Mouse (Mus musculus): ENCODE data around the gene Krtap19-5. TPM values are rescaled to one million over a fixed set of nuclear protein-coding genes. Genes with fewer than 3 reads are reported as not detected.

The Krtap19-5 gene
- polyA plus RNA-seq (2014; fragmentation: Nextera tagmentation; extraction: Ambion mirVana) = not detected in 2 replicates

DNA sequence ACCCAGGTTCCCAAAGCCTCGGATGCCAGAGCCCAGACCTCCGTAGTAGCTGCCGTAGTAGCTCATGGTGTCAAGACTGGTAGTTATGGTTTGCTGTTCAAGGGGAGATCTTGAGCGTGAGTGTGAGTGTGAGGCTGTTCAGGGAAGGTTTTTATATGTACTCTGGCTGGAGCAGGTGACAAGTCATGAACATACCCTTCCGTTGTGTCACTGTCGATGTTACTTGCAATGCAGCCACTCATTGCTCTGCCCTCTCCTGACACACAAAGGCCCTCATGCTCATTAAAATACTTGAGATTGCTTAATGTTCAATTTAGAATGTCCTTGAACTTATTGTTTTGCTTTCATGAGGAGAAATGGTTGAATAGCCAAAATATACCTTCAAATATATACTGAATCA, at the start of gene Krtap19-5:
Gene Krtap19-5, minus strand, starts transcription at position 101 of the 400 bp plus-strand sequence.
- Histone ChIP-seq H3K9ac (no peak within 1 kb of the TSS), H3K9me3 (ENCODE audit: control insufficient read depth, low read length) (no peaks in the 10 kb centered on the region), H3K36me3 (replicated peaks; ENCODE audit: control insufficient read depth, insufficient read depth) (no peaks in the 10 kb centered on the region), H3K27me3 (ENCODE audit: control insufficient read depth, insufficient read depth, low read length) (no peaks in the 10 kb centered on the region), H3K4me2 (replicated peaks) (no peak within 1 kb of the TSS), H3K27ac (no peak within 1 kb of the TSS), H3K4me1 (replicated peaks; ENCODE audit: control insufficient read depth, insufficient read depth, low read length) (no peaks in the 10 kb centered on the region), H3K4me3 (replicated peaks; ENCODE audit: low read length) (no peak within 1 kb of the TSS)
- 96% methylated on average over 6 of the region's 6 CpGs for WGBS
- DNase-seq (ENCODE audit: low spot score) (no peak), ATAC-seq (ENCODE audit: low FRiP score) (no peak)

DNA sequence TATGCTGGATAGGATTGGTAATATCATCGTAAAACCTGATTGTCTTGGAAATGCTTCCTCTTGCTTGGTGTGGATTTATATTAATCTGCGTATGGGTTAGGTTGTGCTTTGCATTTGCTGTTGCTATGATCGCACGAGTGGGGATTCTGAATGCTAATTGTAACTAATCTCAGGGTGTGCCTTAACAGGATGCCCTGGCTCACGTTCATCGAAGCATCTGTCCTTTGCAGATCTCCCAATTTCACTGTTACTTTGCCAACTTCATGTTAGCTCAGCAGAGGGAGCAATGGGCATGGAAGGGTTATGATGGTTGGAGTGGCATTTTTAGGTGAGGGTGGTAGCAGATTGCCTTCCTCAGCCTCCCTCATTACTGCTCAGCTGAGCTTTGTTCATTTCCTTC, 44.8 kb upstream of the Krtap19-5 start:
- Histone ChIP-seq H3K4me2 (replicated peaks) (no peak overlapping the region), H3K27ac (no peak overlapping the region), H3K36me3 (replicated peaks; ENCODE audit: control insufficient read depth, insufficient read depth) (no peaks in the 10 kb centered on the region), H3K9me3 (ENCODE audit: control insufficient read depth, low read length) (no peaks in the 10 kb centered on the region), H3K9ac (no peak overlapping the region), H3K4me1 (replicated peaks; ENCODE audit: control insufficient read depth, insufficient read depth, low read length) (no peaks in the 10 kb centered on the region), H3K27me3 (ENCODE audit: control insufficient read depth, insufficient read depth, low read length) (no peaks in the 10 kb centered on the region), H3K4me3 (replicated peaks; ENCODE audit: low read length) (no peak overlapping the region)
- 81% methylated on average over 6 of the region's 6 CpGs for WGBS
- no peak for ATAC-seq (ENCODE audit: low FRiP score)
- DNase-seq (ENCODE audit: low spot score) = no peak

DNA sequence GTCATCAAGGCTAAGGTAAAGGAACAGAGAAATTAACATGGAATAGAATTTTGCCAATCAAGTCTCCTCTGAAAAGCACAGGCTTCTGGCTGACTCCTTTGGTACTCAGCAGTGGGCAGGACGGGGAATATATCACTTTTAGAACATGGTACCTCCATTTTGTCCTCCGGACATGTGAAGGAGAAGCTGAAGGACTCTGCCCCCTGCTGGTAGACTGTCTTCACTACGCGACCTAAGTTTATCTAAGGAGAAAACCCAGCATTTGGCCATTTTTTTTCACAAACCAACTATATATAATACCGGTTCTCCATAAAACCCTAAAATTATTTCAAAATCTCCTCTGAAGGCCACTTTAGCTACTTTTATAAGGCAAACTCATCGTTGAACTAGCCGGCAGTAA, 42.0 kb upstream of the Krtap19-5 start:
- H3K27me3 ChIP-seq (ENCODE audit: control insufficient read depth, insufficient read depth, low read length) = no peaks in the 10 kb centered on the region
- H3K9me3 ChIP-seq (ENCODE audit: control insufficient read depth, low read length) = no peaks in the 10 kb centered on the region
- H3K4me3 ChIP-seq (replicated peaks; ENCODE audit: low read length) = no peak overlapping the region
- no peak overlapping the region for H3K4me2 ChIP-seq (replicated peaks)
- ATAC-seq (ENCODE audit: low FRiP score) (no peak), DNase-seq (ENCODE audit: low spot score) (peak; percentile 28)
- H3K27ac ChIP-seq = no peak overlapping the region
- no peak overlapping the region for H3K9ac ChIP-seq
- 74% methylated on average over 7 of the region's 7 CpGs for WGBS
- no peaks in the 10 kb centered on the region for H3K36me3 ChIP-seq (replicated peaks; ENCODE audit: control insufficient read depth, insufficient read depth)
- no peaks in the 10 kb centered on the region for H3K4me1 ChIP-seq (replicated peaks; ENCODE audit: control insufficient read depth, insufficient read depth, low read length)

DNA sequence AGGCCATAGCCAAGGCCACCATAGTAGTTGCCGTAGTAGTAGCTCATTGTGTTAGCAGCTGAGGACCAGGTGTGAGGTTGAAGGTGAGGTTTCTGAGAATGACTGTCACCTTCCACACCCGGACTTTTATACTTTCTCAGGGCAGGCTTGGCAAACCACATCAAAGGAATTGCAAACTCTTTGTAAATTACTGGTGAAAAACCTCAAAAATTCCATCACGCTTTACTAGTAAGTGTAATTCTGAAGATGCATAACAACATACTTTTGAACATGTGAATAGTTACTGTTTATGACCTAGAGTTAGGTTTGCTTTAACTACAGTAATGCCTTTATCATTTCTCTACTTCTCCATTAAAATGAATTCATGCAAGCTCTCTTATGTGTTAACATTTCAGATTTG, 35.9 kb upstream of the Krtap19-5 start, which contains the start of gene Krtap19-9b:
Gene Krtap19-9b, minus strand, starts transcription at position 101 of the 400 bp plus-strand sequence.
- Histone ChIP-seq H3K4me1 (replicated peaks; ENCODE audit: control insufficient read depth, insufficient read depth, low read length) (no peaks in the 10 kb centered on the region), H3K36me3 (replicated peaks; ENCODE audit: control insufficient read depth, insufficient read depth) (no peaks in the 10 kb centered on the region), H3K9ac (no peak within 1 kb of the TSS), H3K27me3 (ENCODE audit: control insufficient read depth, insufficient read depth, low read length) (no peaks in the 10 kb centered on the region), H3K9me3 (ENCODE audit: control insufficient read depth, low read length) (no peaks in the 10 kb centered on the region), H3K4me2 (replicated peaks) (no peak within 1 kb of the TSS), H3K27ac (no peak within 1 kb of the TSS), H3K4me3 (replicated peaks; ENCODE audit: low read length) (no peak within 1 kb of the TSS)
- 96% methylated on average over 3 of the region's 3 CpGs for WGBS
- ATAC-seq (ENCODE audit: low FRiP score) (no peak), DNase-seq (ENCODE audit: low spot score) (no peak)

DNA sequence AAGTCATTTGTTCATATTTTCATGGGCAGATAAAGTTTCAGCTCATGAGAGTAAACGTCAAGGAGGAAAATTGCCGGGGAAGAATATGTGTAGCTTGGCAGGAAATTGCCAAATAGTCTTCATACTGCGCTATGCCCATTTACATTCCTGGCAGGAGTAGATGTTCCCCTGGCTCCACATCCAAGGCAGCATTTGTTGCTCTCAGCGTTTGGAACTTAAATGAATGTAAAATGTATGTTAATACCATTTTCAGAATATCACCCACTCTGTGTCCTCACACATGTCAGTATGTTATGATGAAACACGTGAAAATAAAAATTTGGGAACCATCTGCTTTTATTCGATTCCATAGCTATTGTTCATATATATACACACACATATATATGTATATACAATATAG, 9.4 kb downstream of the Krtap19-5 start:
- no peak overlapping the region for H3K27ac ChIP-seq
- no peak overlapping the region for H3K9ac ChIP-seq
- ATAC-seq (ENCODE audit: low FRiP score) (no peak), DNase-seq (ENCODE audit: low spot score) (no peak)
- no peaks in the 10 kb centered on the region for H3K4me1 ChIP-seq (replicated peaks; ENCODE audit: control insufficient read depth, insufficient read depth, low read length)
- no peaks in the 10 kb centered on the region for H3K9me3 ChIP-seq (ENCODE audit: control insufficient read depth, low read length)
- WGBS = 89% methylated on average over 6 of the region's 6 CpGs
- no peaks in the 10 kb centered on the region for H3K27me3 ChIP-seq (ENCODE audit: control insufficient read depth, insufficient read depth, low read length)
- H3K4me2 ChIP-seq (replicated peaks) = no peak overlapping the region
- H3K4me3 ChIP-seq (replicated peaks; ENCODE audit: low read length) = no peak overlapping the region
- no peaks in the 10 kb centered on the region for H3K36me3 ChIP-seq (replicated peaks; ENCODE audit: control insufficient read depth, insufficient read depth)

DNA sequence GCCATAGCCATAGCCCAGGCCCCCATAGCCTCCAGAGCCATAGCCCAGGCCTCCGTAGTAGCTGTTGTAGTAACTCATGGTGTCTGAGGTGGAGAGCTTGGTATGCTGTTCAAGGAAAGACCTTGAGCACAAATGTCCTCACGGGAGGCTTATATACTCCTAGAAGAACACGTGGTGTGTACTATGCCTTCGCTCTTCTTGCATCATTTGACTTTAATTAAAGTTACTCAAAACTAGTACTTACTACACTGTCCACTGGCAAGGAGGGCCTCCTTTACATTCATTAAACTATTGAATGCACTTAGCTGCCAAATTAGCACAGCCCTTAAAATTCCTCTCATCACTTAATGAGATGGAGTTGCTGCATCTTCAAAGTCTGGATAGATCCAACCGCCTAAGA, 11.3 kb downstream of the Krtap19-5 start, which contains the start of gene Krtap19-4:
Gene Krtap19-4, minus strand, starts transcription at position 101 of the 400 bp plus-strand sequence.
- Histone ChIP-seq H3K36me3 (replicated peaks; ENCODE audit: control insufficient read depth, insufficient read depth) (no peaks in the 10 kb centered on the region), H3K27me3 (ENCODE audit: control insufficient read depth, insufficient read depth, low read length) (no peaks in the 10 kb centered on the region), H3K4me1 (replicated peaks; ENCODE audit: control insufficient read depth, insufficient read depth, low read length) (no peaks in the 10 kb centered on the region), H3K4me2 (replicated peaks) (no peak within 1 kb of the TSS), H3K9me3 (ENCODE audit: control insufficient read depth, low read length) (no peaks in the 10 kb centered on the region), H3K9ac (no peak within 1 kb of the TSS), H3K4me3 (replicated peaks; ENCODE audit: low read length) (no peak within 1 kb of the TSS), H3K27ac (no peak within 1 kb of the TSS)
- ATAC-seq (ENCODE audit: low FRiP score) = no peak
- WGBS = 92% methylated on average over 5 of the region's 5 CpGs
- DNase-seq (ENCODE audit: low spot score) = no peak

DNA sequence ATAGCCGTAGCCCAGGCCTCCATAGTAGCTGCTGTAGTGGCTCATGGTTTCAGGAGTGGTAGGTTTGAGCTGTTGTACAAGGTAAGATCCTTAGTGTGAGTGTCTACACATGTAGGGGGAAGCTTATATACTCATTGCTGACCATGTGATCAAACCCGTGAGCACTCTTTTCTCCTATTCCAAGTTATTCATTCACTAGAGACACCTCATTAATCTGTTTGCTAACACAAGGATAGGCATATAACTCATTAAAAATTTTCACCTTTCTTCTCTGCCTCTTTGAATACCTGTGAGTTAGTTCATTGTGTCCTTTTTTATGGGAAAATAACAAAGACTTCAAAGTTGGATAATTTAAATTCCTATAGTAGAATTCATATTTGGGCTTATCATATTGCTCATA, 18.3 kb downstream of the Krtap19-5 start, which contains the start of gene Krtap19-3:
Gene Krtap19-3, minus strand, starts transcription at position 101 of the 400 bp plus-strand sequence.
- Histone ChIP-seq H3K27ac (no peak within 1 kb of the TSS), H3K9ac (no peak within 1 kb of the TSS), H3K9me3 (ENCODE audit: control insufficient read depth, low read length) (no peaks in the 10 kb centered on the region), H3K4me3 (replicated peaks; ENCODE audit: low read length) (no peak within 1 kb of the TSS), H3K4me2 (replicated peaks) (no peak within 1 kb of the TSS), H3K36me3 (replicated peaks; ENCODE audit: control insufficient read depth, insufficient read depth) (no peaks in the 10 kb centered on the region), H3K4me1 (replicated peaks; ENCODE audit: control insufficient read depth, insufficient read depth, low read length) (no peaks in the 10 kb centered on the region), H3K27me3 (ENCODE audit: control insufficient read depth, insufficient read depth, low read length) (no peaks in the 10 kb centered on the region)
- 96% methylated on average over 2 of the region's 2 CpGs for WGBS
- ATAC-seq (ENCODE audit: low FRiP score) = no peak
- no peak for DNase-seq (ENCODE audit: low spot score)

DNA sequence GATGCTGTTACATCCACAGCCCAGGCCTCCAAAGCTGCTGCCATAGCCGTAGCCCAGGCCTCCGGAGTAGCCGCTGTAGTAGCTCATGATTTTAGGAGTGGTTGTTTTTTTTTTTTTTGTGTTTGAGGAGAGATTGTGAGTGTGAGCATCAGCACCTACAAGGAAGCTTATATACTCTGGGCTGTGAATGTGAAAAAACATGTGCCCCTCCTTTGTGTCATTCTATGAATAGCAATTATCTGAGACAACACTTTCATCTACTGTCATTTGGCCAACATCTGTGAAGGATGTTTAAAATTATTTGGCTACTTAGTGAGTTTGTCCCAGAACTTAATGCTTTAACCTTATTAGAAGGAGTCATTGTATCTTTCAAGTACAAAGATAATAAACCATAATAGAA, 22.1 kb downstream of the Krtap19-5 start, which contains the start of gene Krtap19-2:
Gene Krtap19-2, minus strand, starts transcription at position 101 of the 400 bp plus-strand sequence.
- H3K9me3 ChIP-seq (ENCODE audit: control insufficient read depth, low read length) = no peaks in the 10 kb centered on the region
- no peak within 1 kb of the TSS for H3K4me3 ChIP-seq (replicated peaks; ENCODE audit: low read length)
- DNase-seq (ENCODE audit: low spot score) = no peak
- H3K4me1 ChIP-seq (replicated peaks; ENCODE audit: control insufficient read depth, insufficient read depth, low read length) = no peaks in the 10 kb centered on the region
- no peak within 1 kb of the TSS for H3K4me2 ChIP-seq (replicated peaks)
- 99% methylated on average over 3 of the region's 3 CpGs for WGBS
- no peak for ATAC-seq (ENCODE audit: low FRiP score)
- H3K27me3 ChIP-seq (ENCODE audit: control insufficient read depth, insufficient read depth, low read length) = no peaks in the 10 kb centered on the region
- no peak within 1 kb of the TSS for H3K9ac ChIP-seq
- H3K27ac ChIP-seq = no peak within 1 kb of the TSS
- H3K36me3 ChIP-seq (replicated peaks; ENCODE audit: control insufficient read depth, insufficient read depth) = no peaks in the 10 kb centered on the region

DNA sequence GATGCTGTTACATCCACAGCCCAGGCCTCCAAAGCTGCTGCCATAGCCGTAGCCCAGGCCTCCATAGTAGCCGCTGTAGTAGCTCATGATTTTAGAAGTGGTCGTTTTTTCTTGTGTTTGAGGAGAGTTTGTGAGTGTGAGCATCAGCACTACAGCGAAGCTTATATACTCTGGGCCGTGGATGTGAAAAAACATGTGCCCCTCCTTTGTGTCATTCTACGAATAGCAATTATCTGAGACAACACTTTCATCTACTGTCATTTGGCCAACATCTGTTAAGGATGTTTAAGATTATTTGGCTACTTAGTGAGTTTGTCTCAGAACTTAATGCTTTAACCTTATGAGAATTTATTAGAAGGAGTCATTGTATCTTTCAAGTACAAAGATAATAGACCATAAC, 26.9 kb downstream of the Krtap19-5 start, which contains the start of gene Krtap19-1:
Gene Krtap19-1, minus strand, starts transcription at position 101 of the 400 bp plus-strand sequence.
- no peaks in the 10 kb centered on the region for H3K36me3 ChIP-seq (replicated peaks; ENCODE audit: control insufficient read depth, insufficient read depth)
- H3K27me3 ChIP-seq (ENCODE audit: control insufficient read depth, insufficient read depth, low read length) = no peaks in the 10 kb centered on the region
- no peak for ATAC-seq (ENCODE audit: low FRiP score)
- H3K9me3 ChIP-seq (ENCODE audit: control insufficient read depth, low read length) = no peaks in the 10 kb centered on the region
- no peak within 1 kb of the TSS for H3K4me3 ChIP-seq (replicated peaks; ENCODE audit: low read length)
- no peak for DNase-seq (ENCODE audit: low spot score)
- no peak within 1 kb of the TSS for H3K9ac ChIP-seq
- 91% methylated on average over 6 of the region's 6 CpGs for WGBS
- H3K4me2 ChIP-seq (replicated peaks) = no peak within 1 kb of the TSS
- no peak within 1 kb of the TSS for H3K27ac ChIP-seq
- no peaks in the 10 kb centered on the region for H3K4me1 ChIP-seq (replicated peaks; ENCODE audit: control insufficient read depth, insufficient read depth, low read length)
